Mouse (Mus musculus): ENCODE measurements around the gene Togaram1.

GRCm38 (mm10) chr12:65035839-65036189, 70.2 kb downstream of the Togaram1 start:
- no peak for TF ChIP-seq CTCF (IDR thresholded peaks at IDR 0.05; ENCODE audit: low read depth, low read length)
- no peak for TF ChIP-seq POLR2AphosphoS5 (IDR thresholded peaks at IDR 0.05; ENCODE audit: insufficient replicate concordance, low read depth, low read length)
- no peak for TF ChIP-seq GATA1 (IDR thresholded peaks at IDR 0.05; ENCODE audit: borderline replicate concordance, low read length)
- TF ChIP-seq TAL1 (conservative IDR thresholded peaks at IDR 0.05; ENCODE audit: low read depth, low read length): no peak
